Mouse (Mus musculus) right cerebral cortex, adult 2 months (tissue): ENCODE data around the gene Prkn.
"Not testable (repeated sequence)": the region's sequence is repeated elsewhere in the genome, so short reads cannot be mapped to it uniquely, and the experiment has no call there.

Source experiments
- DNase-seq, 2 experiments: peaks; one replicate each; pipeline ENCODE4 v3.0.0; 2021 to 2022; ENCODE audit warnings: low spot score in 2 of 2

The Prkn gene

GRCm38 (mm10) chr17:11978260-11978821 lies 1138.2 kb downstream of the Prkn start:
- DNase-seq, result peak in 1 of 2 experiments; percentile 19

GRCm38 (mm10) chr17:11981666-11982065 lies 1141.5 kb downstream of the Prkn start:
- no peak for DNase-seq

GRCm38 (mm10) chr17:11988110-11988837 lies 1148.1 kb downstream of the Prkn start:
- no peak for DNase-seq

GRCm38 (mm10) chr17:11989296-11989695 lies 1149.1 kb downstream of the Prkn start:
- DNase-seq, result no peak

GRCm38 (mm10) chr17:11990386-11991087 lies 1150.4 kb downstream of the Prkn start:
- no peak for DNase-seq

GRCm38 (mm10) chr17:11993249-11993648 lies 1153.1 kb downstream of the Prkn start:
- DNase-seq, result peak; percentile 69 to 73

GRCm38 (mm10) chr17:11994252-11994651 lies 1154.1 kb downstream of the Prkn start:
- no peak for DNase-seq

GRCm38 (mm10) chr17:11994754-11995153 lies 1154.6 kb downstream of the Prkn start:
- DNase-seq, result not testable (repeated sequence)

GRCm38 (mm10) chr17:11995522-11995921 lies 1155.3 kb downstream of the Prkn start:
- DNase-seq, result no peak

- DNase-seq, result no peak
These were observed 1156.1 kb downstream of the Prkn start for GRCm38 (mm10) chr17:11996311-11996710.

- no peak for DNase-seq
These were observed 1160.1 kb downstream of the Prkn start for GRCm38 (mm10) chr17:12000285-12000684.

- no peak for DNase-seq
These were observed 1181.1 kb downstream of the Prkn start for GRCm38 (mm10) chr17:12021326-12021725.

GRCm38 (mm10) chr17:12029362-12029761 lies 1189.2 kb downstream of the Prkn start:
- DNase-seq, result no peak

GRCm38 (mm10) chr17:12029921-12030461 lies 1189.8 kb downstream of the Prkn start:
- DNase-seq, result no peak

GRCm38 (mm10) chr17:12030556-12031160 lies 1190.5 kb downstream of the Prkn start:
- DNase-seq, result no peak

- peak; percentile 68 to 71 for DNase-seq
These were observed 1191.2 kb downstream of the Prkn start for GRCm38 (mm10) chr17:12031203-12031942.

GRCm38 (mm10) chr17:12032014-12032791 lies 1192.0 kb downstream of the Prkn start:
- no peak for DNase-seq

- DNase-seq, result no peak
These were observed 1195.2 kb downstream of the Prkn start for GRCm38 (mm10) chr17:12035386-12035785.

- peak; percentile 56 to 83 for DNase-seq
These were observed 1196.0 kb downstream of the Prkn start for GRCm38 (mm10) chr17:12036205-12036604.

- DNase-seq, result no peak
These were observed 1196.9 kb downstream of the Prkn start for GRCm38 (mm10) chr17:12037065-12037464.

GRCm38 (mm10) chr17:12037574-12037973 lies 1197.4 kb downstream of the Prkn start:
- DNase-seq, result no peak
